Mouse (Mus musculus) small intestine, adult 2 months (tissue): Measurements from ENCODE around the gene Lgr4. TPM values are rescaled to one million over a fixed set of nuclear protein-coding genes. Genes with fewer than 3 reads are reported as not detected.

Experiments used
- H3K27ac ChIP-seq: fragments of 200-500 bp; 2 replicates; pipeline ENCODE4 v1.5.1; 2012; ENCODE audit warnings: low read depth, low read length, control low read depth, inconsistent platforms; ENCODE audit not compliant: insufficient read depth
- H3K27me3 ChIP-seq: fragments of 200-500 bp; 2 replicates; pipeline ENCODE4 v1.6.1; 2012; ENCODE audit warnings: mild to moderate bottlenecking, moderate library complexity, low read length, inconsistent platforms; ENCODE audit not compliant: control insufficient read depth, insufficient read depth
- H3K36me3 ChIP-seq: fragments of 200-500 bp; 2 replicates; pipeline ENCODE4 v1.6.1; 2012; ENCODE audit warnings: mild to moderate bottlenecking, low read length, control low read depth, inconsistent platforms; ENCODE audit not compliant: control insufficient read depth, insufficient read depth
- H3K4me1 ChIP-seq: fragments of 200-500 bp; 2 replicates; pipeline ENCODE4 v1.6.1; 2012; ENCODE audit warnings: low read length, inconsistent platforms, mixed read lengths; ENCODE audit not compliant: control insufficient read depth, insufficient read depth, insufficient read length
- H3K4me3 ChIP-seq: fragments of 200-500 bp; 2 replicates; pipeline ENCODE4 v1.5.1; 2012; ENCODE audit warnings: low read depth, mild to moderate bottlenecking, control low read depth, inconsistent platforms, low read length, moderate library complexity
- CTCF ChIP-seq: fragments of 200-500 bp; IDR thresholded peaks from 2 replicates; pipeline ENCODE4 v1.5.1; 2012; ENCODE audit warnings: low read depth, mild to moderate bottlenecking, control low read depth, inconsistent platforms, low read length, moderate library complexity, mixed read lengths; ENCODE audit not compliant: insufficient replicate concordance, insufficient read length; ENCODE audit errors: extremely low read depth
- POLR2A ChIP-seq: fragments of 200-500 bp; IDR thresholded peaks from 2 replicates; pipeline ENCODE4 v1.6.1; 2012; ENCODE audit warnings: low read depth, mild to moderate bottlenecking, control low read depth, inconsistent platforms, low read length, moderate library complexity
- WGBS: fragments of 180-500 bp; shearing (Covaris S2); methylation state at CpG from one replicate; pipeline ENCODE4 v1.1.7; 2018; 5-methylcytosine and 5-hydroxymethylcytosine counted together
- polyA plus RNA-seq: library from polyadenylated mRNA; depleted of rRNA; stranded (reverse); fragments of >200 nt; gene quantifications from 2 replicates; pipeline ENCODE4 v1.2.3, GENCODE M21; 2012

The Lgr4 gene
- polyA plus RNA-seq, 1 experiment: 51.4 TPM

- Histone ChIP-seq H3K4me1 (peaks cover 31% of the 10 kb centered on the region; the same call in 1 of the 2 replicates), H3K4me3 (no peak overlapping the region), H3K27me3 (no peaks in the 10 kb centered on the region), H3K27ac (no peak overlapping the region), H3K36me3 (no peaks in the 10 kb centered on the region)
- no peak for TF ChIP-seq CTCF
- 79% methylated on average over 5 of the region's 5 CpGs for WGBS
Observed at GRCm38 (mm10) chr2:109955910-109956309, 38.5 kb downstream of the Lgr4 start.

- peaks cover 27% of the 10 kb centered on the region; the same call in 1 of the 2 replicates for H3K4me1 ChIP-seq
- whole genome bisulfite sequencing: 20% methylated on average over 4 of the region's 4 CpGs
- no peak overlapping the region for H3K4me3 ChIP-seq
- H3K36me3 ChIP-seq: no peaks in the 10 kb centered on the region
- H3K27ac ChIP-seq: no peak overlapping the region
- no peaks in the 10 kb centered on the region for H3K27me3 ChIP-seq
- TF ChIP-seq CTCF: no peak
- TF ChIP-seq POLR2A: no peak
Observed at GRCm38 (mm10) chr2:109956785-109957184, 39.3 kb downstream of the Lgr4 start.

- WGBS: 19% methylated on average over 4 of the region's 4 CpGs
- peak overlapping the region; percentile 76 for H3K27ac ChIP-seq
- peaks cover 14% of the 10 kb centered on the region; the same call in 1 of the 2 replicates for H3K4me1 ChIP-seq
Observed at GRCm38 (mm10) chr2:109958692-109959406, 41.4 kb downstream of the Lgr4 start.

GRCm38 (mm10) chr2:109959407-109960075, 42.1 kb downstream of the Lgr4 start:
- no peaks in the 10 kb centered on the region for H3K36me3 ChIP-seq
- peaks cover 11% of the 10 kb centered on the region; the same call in 1 of the 2 replicates for H3K4me1 ChIP-seq
- WGBS: 65% methylated on average over 11 of the region's 11 CpGs
- peak overlapping the region; percentile 76 for H3K27ac ChIP-seq
- no peaks in the 10 kb centered on the region for H3K27me3 ChIP-seq
- TF ChIP-seq CTCF (no peak), POLR2A (no peak)
- H3K4me3 ChIP-seq: no peak overlapping the region

More at GRCm38 (mm10) chr2:109958692-109959406, 41.4 kb downstream of the Lgr4 start:
- Histone ChIP-seq H3K27me3 (no peaks in the 10 kb centered on the region), H3K36me3 (no peaks in the 10 kb centered on the region), H3K4me3 (no peak overlapping the region)
- TF ChIP-seq CTCF: peak; percentile 18; the same call in 1 of the 2 replicates
- no peak for TF ChIP-seq POLR2A

- Histone ChIP-seq H3K27me3 (no peaks in the 10 kb centered on the region), H3K4me3 (no peak overlapping the region), H3K36me3 (no peaks in the 10 kb centered on the region), H3K4me1 (peaks cover 9% of the 10 kb centered on the region; the same call in 1 of the 2 replicates), H3K27ac (no peak overlapping the region)
- TF ChIP-seq POLR2A: no peak
- TF ChIP-seq CTCF: no peak
- WGBS: 79% methylated on average over 3 of the region's 3 CpGs
Observed at GRCm38 (mm10) chr2:109960246-109960645, 42.8 kb downstream of the Lgr4 start.

- 82% methylated on average over 4 of the region's 4 CpGs for WGBS
- TF ChIP-seq CTCF (no peak), POLR2A (no peak)
Observed at GRCm38 (mm10) chr2:109961174-109961573, 43.7 kb downstream of the Lgr4 start.

More at GRCm38 (mm10) chr2:109961174-109961573, 43.7 kb downstream of the Lgr4 start:
- peaks cover 9% of the 10 kb centered on the region; the same call in 1 of the 2 replicates for H3K4me1 ChIP-seq
- no peak overlapping the region for H3K27ac ChIP-seq
- no peak overlapping the region for H3K4me3 ChIP-seq
- no peaks in the 10 kb centered on the region for H3K27me3 ChIP-seq
- H3K36me3 ChIP-seq: no peaks in the 10 kb centered on the region
